In genomic region chr9:62368256-62368905, GRCm38 (mm10) we compare ENCODE assay signal across 8 mouse cellular contexts. TPM values are rescaled to one million over a fixed set of nuclear protein-coding genes. Genes with fewer than 3 reads are reported as not detected.
A peak's percentile ranks its signal among the peaks of the same experiment; 100 is the strongest.
DNase-seq lines count a peak whose midpoint lies in the region; ATAC-seq lines count a peak whose summit lies in the region.

No protein-coding gene starts in this region.

- H3K36me3 ChIP-seq in heart, embryonic 11.5 days (ENCODE audit: control insufficient read depth, insufficient read depth, low read length), result peaks cover 6% of the 10 kb centered on the region; the same call in 1 of the 2 replicates
- peaks cover 12% of the 10 kb centered on the region; the same call in 1 of the 2 replicates for H3K36me3 ChIP-seq in heart, embryonic 15.5 days
- H3K36me3 ChIP-seq in limb, embryonic 13.5 days, result peaks cover 25% of the 10 kb centered on the region

- WGBS in heart, embryonic 11.5 days (ENCODE audit: insufficient replicate concordance), result 75% methylated on average over 6 of the region's 6 CpGs
- 79% methylated on average over 6 of the region's 6 CpGs for WGBS in heart, embryonic 15.5 days
- 74% methylated on average over 6 of the region's 6 CpGs for WGBS in limb, embryonic 13.5 days

- no peak for ATAC-seq in heart, embryonic 11.5 days (replicated peaks; ENCODE audit: insufficient number of reproducible peaks, low FRiP score, low TSS enrichment)
- no peak for ATAC-seq in heart, embryonic 15.5 days (replicated peaks; ENCODE audit: insufficient number of reproducible peaks, insufficient read depth, low FRiP score, low read depth)
- no peak for ATAC-seq in limb, embryonic 13.5 days (ENCODE audit: low FRiP score, low read depth)

- H3K27ac ChIP-seq in heart, embryonic 11.5 days (ENCODE audit: low read depth, low read length), result peak overlapping the region; percentile 54
- peak overlapping the region; percentile 85 for H3K27ac ChIP-seq in heart, embryonic 15.5 days
- H3K27ac ChIP-seq in limb, embryonic 13.5 days, result no peak overlapping the region; the same call in 1 of the 2 replicates

- H3K4me2 ChIP-seq in heart, embryonic 11.5 days, result no peak overlapping the region
- H3K4me2 ChIP-seq in heart, embryonic 15.5 days, result 0 out of 2 replicates have a peak overlapping the region, but pooled peaks have one; percentile 33
- no peak overlapping the region for H3K4me2 ChIP-seq in limb, embryonic 13.5 days (replicated peaks)

- H3K4me3 ChIP-seq in heart, embryonic 11.5 days (ENCODE audit: low read depth, low read length), result no peak overlapping the region
- H3K4me3 ChIP-seq in heart, embryonic 15.5 days, result no peak overlapping the region
- no peak overlapping the region for H3K4me3 ChIP-seq in limb, embryonic 13.5 days

- no peaks in the 10 kb centered on the region for H3K27me3 ChIP-seq in heart, embryonic 11.5 days (ENCODE audit: control insufficient read depth, insufficient read depth, low read length)
- no peaks in the 10 kb centered on the region for H3K27me3 ChIP-seq in heart, embryonic 15.5 days
- H3K27me3 ChIP-seq in limb, embryonic 13.5 days, result no peaks in the 10 kb centered on the region

- intact Hi-C loops in left cerebral cortex, postnatal 36 days (cut with DNase I), result no loop called here

- H3K4me1 ChIP-seq in heart, embryonic 11.5 days (ENCODE audit: control insufficient read depth, insufficient read depth, low read length), result peaks cover 82% of the 10 kb centered on the region
- H3K4me1 ChIP-seq in heart, embryonic 15.5 days (replicated peaks), result peaks cover 92% of the 10 kb centered on the region
- peaks cover 75% of the 10 kb centered on the region for H3K4me1 ChIP-seq in limb, embryonic 13.5 days

- DNase-seq in heart, postnatal 4 days, result no peak
- DNase-seq in ES-CJ7 (ENCODE audit: low read depth, low spot score), result peak; percentile 47
- DNase-seq in left cerebral cortex, postnatal 36 days (ENCODE audit: low spot score in 2 of 2), result no peak
- DNase-seq in thymus, postnatal 4 days, result no peak
- no peak for DNase-seq in frontal cortex, postnatal 25 days (ENCODE audit: low spot score in 2 of 2)

- H3K9me3 ChIP-seq in heart, embryonic 11.5 days (replicated peaks; ENCODE audit: control insufficient read depth, low read length), result no peaks in the 10 kb centered on the region
- no peaks in the 10 kb centered on the region for H3K9me3 ChIP-seq in heart, embryonic 15.5 days (replicated peaks)
- H3K9me3 ChIP-seq in limb, embryonic 13.5 days, result no peaks in the 10 kb centered on the region

- H3K9ac ChIP-seq in heart, embryonic 11.5 days (ENCODE audit: low read depth, low read length), result peak overlapping the region; percentile 56; the same call in 1 of the 2 replicates
- H3K9ac ChIP-seq in heart, embryonic 15.5 days, result no peak overlapping the region
- 0 out of 2 replicates have a peak overlapping the region, but pooled peaks have one; percentile 39 for H3K9ac ChIP-seq in limb, embryonic 13.5 days

RNA-seq across cellular contexts. Expression of gene Anp32a, which starts 27.3 kb away (rescaled TPM):
- polyA plus RNA-seq in heart, embryonic 11.5 days (2014; fragmentation: Nextera tagmentation; extraction: Ambion mirVana), result 108 and 120 TPM in 2 replicates
- total RNA-seq in heart, postnatal 4 days (2021), result 100 to 1,000 TPM; 255 to 279 TPM
- 128 and 176 TPM in 2 replicates for polyA plus RNA-seq in heart, embryonic 15.5 days (2015; fragmentation: Nextera tagmentation; extraction: Ambion mirVana)
- polyA plus RNA-seq in limb, embryonic 13.5 days (2015; fragmentation: Nextera tagmentation; extraction: Ambion mirVana), result 214 and 225 TPM in 2 replicates
- total RNA-seq in left cerebral cortex, postnatal 36 days (2021), result 100 to 1,000 TPM; 232 to 281 TPM
